Mouse (Mus musculus) spleen, postnatal 14 days (tissue): ENCODE measurements around the gene Vps37c.
A peak's percentile ranks its signal among the peaks of the same experiment; 100 is the strongest.

Experiments used
- DNase-seq, 2 experiments: peaks; one replicate each; pipeline ENCODE4 v3.0.0; 2021 to 2022; ENCODE audit warnings: low spot score in 2 of 2

The Vps37c gene

DNA sequence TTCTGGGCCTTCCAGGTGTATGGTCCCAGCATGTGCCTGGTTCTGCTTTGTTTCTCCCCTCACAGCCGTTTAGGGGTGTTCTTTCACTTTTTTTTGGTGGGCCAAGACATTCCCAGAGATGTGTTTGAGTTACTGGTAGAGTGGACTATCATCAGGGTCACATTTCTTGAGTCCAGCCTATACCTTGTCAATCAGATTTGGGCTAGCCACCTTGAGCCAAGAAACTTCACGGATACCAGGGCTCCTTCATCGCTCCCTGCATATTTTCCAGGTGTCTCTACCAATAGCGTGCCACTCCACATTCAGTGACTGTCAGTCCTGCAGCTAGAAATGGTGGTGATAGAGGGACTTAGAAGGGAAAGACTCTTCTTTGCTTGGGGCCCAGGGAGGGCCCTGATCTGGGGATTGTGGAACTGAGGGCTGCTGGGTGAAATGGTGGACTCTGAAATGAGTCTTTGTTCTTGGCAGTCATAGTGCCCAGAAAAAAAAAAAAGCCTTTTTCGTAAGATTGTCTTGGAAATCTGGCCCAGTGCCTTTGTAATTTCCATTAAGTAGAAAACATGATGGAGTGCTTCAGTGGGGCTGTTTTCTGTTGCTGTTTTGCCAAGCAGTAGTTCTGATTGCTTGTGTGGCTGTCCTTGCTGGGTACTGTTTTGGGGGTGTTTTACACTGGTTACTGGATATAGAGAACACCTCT, 1.1 kb downstream of the Vps37c start:
- no peak for DNase-seq

DNA sequence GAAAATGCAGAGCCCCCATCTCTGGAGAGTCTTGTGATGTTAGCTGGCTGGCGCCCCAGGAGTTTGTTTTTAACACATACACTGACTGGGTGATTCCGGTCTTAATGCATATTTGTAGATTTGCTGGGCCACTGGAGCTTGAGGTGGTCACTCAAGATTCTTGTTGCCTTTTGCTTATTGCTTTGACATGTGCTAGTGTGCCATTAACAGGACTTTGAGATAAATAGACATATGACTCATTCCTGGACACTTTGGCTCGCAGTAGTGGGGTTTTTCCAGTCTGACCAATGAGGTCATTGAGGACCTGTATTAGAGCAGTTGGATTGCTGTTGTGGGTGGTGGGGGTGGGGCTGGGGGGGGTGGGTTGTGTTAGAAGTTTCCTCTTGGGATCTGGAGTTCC, 1.8 kb downstream of the Vps37c start:
- no peak for DNase-seq

DNA sequence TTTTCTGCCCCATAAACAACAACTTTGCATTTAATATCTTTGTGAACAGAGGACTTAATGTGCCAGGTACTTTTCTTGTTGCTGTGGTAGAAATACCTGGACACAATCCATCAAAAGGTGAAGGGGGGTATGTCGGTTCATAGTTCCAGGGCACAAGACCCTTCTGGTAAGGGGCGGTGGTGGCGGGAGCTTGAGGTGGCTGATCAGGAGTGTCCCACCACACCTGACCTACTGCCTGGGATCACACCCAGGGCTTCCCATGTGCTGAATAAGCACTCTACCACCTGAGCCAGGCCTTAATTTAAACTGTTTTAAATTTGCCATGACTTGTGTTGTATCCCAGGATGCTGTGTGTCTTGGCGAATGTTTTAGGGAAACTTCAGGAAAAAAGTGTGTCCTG, 2.6 kb downstream of the Vps37c start:
- no peak for DNase-seq

DNA sequence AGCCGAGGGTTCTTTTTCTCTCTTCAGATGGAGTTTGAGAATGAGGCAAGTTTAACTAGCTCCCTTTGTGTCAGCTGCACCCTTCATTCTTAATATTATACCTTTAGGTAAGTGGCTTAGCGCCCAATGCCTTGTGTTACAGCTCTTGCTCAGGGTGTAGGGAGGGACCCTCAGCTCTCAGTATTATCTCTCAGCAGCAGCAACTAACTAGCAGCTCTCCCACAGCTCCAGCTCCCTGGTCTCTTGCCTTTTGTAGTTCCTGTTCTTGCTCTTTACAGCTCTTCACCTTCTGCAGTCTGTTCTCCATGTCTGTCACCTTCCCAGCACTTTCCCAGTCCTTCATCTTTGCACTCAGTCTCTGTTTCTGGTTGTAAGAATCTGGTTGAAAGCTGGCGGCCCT, 3.1 kb downstream of the Vps37c start:
- DNase-seq = no peak

DNA sequence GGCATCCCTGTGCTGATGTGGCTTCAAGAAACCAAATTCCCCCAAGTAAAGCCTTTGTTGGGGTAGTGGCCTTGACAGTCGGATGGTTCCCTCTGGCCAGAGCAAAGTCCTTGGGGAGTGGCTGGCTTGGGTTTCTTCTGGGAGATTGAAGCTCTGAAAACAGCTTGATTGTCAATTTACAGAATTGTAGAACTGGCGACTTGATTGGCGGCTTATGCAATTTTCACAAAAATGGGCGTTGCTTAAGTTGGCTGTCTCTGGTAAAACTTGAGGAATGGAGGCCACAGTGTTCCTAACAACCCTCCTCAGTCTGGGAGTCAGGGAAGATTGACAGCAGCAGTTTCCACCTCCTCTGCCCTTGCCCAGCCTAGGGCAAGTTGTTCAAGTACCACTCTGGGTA, 3.8 kb downstream of the Vps37c start:
- no peak for DNase-seq

DNA sequence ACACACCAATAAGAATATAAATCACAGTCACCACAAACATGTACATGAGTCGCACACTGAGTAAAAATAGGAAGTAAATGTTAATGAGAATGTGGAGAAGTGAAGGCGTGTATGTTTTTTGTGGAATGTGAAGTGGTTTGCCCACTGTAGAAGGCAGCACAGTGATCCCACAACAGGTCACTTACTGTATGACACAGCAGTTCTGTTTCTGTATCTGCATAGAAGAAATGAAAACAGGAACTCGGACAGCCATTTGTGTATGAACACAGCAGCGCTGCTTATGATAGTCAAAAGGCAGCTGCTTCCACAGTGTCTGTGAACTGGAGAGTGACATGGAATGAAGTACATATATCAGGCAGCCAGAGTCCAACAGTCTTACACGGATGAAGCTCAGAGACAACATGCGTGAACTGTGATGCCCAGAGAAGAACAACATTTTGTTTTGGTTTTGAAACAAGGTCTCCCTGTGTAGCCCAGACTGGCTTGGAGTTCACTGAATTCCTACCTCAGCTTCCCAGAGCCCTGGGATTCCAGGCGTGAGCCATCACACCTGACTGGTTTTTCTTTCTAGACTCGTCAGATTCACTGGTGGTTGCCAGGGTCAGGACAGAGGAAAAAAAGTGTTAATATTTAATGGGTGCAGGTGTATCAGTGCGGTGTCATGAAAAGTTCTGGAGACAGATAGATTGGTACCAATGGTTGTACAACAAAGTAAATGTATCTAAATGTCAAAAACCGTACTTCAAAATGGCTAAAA, 5.6 kb downstream of the Vps37c start:
- no peak for DNase-seq

DNA sequence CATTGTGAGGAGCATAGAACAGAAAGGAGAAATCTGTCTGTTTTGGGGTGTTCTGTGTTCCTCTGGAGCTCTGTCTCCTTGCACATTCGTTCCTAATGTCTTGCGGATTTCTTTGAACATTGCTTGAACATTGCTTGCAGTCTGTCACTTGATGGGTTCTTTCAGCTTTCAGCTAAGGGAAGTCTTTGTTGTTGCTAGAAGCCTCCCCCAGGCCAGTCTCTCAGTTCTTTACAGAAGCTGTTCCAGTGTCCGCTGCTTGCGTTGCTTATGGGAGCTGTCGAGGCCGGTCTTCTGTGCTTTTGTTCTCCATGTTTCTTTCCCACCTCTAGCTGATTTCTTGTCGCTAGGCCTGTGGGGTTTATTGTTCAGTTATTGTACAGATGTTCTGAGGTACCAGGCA, 7.3 kb downstream of the Vps37c start:
- no peak for DNase-seq

DNA sequence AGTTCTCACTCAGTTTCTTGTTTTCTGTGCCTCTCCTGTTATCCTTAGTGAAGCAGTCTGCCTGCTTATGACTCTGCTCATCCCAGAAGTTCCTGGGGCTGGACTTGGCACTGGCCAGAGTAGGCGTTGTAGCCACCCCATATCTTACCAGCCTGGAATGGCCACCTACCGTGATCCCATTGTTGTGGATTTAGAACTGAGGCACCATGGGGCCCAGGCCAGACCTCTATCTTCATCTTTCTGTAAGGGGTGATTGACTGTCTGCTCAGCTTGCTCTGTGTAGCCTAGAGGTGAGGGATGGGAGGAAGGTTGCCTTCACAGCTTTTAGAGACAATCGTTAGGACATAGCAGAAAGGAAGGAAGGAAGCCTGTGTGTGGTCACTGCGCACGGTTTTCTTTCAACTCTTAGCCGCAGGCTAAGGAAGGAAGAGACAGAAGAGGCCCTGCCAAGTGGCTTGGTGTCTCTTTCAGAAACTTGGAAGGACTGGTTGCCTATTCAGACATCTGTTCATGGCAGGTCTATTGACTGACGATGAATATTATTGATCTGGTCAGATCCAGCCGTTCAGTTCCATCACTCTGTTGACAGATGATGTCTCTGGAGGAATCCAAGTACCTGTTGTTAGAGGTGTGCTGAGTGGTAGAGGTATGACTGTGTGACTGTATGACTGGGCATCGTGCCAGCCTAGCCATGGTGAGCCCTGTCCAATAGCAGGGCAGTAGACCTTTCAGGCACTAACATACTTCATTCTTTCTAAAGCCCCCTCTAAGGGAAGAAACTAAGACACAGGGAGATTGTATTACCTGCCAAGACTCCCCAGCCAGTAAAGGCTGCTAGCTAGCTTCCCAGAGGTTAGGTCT, 9.8 kb downstream of the Vps37c start:
- DNase-seq = no peak

DNA sequence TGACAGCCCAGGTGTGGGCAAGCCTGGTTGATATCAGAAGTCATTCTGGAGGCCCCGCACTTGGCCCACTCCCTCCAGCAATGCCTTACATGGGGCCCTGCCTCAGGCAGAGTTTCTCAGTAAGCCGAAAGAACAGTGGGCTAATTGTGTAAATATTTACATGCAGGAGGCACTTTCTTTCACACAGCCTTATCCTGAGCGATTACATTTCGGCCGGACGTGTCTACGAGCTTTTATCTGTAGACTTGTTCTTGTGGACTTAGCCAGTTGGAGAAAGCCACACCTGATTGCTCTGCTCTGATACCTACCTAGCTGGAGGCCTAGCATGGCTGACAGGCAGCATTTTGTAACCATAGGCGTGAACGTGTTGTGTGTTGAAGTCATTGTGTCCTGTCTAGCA, 11.3 kb downstream of the Vps37c start:
- no peak for DNase-seq

DNA sequence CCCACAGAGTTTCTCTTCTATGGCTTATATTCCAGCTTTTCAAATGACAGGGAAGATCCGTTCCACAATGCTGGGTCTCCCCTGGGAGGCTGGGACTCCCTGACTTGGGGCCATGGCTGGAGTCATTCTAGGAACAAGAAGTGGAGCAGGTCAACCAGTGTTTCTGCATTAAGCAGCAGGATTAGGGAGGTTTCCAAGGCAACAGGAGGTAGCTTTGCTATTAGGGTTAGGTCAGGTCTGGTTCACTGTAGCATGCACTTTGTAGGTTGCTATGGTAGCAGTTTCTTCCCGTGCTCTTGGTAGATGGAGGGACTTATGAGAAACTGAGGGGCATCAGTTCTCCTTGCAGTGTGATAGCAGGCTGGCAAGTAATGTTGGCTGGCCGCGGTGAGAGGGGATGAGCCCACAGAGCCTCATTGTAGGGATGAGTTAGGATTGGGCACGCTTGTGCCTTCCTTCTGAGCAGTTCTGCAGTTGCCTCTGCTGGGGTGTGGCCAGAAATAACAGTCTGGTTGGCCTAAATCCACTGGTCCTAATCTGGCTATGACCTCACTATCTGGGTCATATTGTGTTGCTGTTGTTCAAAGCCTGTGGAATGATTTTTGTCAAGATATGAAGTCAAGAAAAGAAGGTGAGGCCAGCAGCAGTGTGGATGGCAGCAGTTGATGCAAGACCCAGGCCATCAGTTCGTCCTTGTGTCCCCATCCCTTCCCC, 12.6 kb downstream of the Vps37c start:
- DNase-seq = no peak

DNA sequence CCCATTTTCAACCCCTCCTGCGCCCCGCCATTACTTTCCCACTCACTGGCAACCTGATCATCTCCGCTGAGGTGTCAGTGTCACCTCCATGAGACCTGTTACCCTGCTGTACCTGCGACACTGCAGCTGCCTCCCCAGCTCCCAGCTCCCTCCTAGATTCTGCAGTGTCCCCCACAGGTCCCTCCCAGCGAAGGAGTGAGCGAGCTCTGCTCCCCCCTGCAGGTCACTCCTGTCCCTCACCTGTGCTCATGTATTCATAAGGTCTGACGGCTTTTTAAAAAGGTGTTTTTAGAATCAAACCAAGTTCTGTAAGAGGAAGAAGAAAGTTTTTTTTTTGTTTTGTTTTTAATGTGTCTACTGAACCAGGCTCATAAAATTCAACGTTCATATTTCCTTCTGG, 13.6 kb downstream of the Vps37c start:
- DNase-seq = no peak

DNA sequence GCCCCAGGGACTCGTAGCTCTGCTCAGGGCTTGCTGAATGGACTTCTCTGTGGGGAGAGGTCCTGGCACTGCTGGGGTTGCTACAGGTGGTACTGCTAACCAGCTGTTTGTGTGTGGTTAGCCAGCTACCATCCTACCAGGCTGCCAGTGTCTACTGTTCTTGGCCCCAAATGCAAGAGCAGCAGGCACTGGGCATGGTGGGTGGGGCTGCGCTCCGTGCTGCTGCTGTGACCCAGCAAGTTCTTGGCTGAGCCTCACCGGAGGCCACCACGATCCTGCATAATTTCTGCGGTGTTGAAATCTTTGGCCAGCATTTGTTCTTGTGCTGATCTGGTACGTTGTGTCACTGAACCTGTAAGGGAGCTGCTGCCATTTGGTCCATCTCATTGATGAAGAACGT, 14.9 kb downstream of the Vps37c start:
- no peak for DNase-seq

DNA sequence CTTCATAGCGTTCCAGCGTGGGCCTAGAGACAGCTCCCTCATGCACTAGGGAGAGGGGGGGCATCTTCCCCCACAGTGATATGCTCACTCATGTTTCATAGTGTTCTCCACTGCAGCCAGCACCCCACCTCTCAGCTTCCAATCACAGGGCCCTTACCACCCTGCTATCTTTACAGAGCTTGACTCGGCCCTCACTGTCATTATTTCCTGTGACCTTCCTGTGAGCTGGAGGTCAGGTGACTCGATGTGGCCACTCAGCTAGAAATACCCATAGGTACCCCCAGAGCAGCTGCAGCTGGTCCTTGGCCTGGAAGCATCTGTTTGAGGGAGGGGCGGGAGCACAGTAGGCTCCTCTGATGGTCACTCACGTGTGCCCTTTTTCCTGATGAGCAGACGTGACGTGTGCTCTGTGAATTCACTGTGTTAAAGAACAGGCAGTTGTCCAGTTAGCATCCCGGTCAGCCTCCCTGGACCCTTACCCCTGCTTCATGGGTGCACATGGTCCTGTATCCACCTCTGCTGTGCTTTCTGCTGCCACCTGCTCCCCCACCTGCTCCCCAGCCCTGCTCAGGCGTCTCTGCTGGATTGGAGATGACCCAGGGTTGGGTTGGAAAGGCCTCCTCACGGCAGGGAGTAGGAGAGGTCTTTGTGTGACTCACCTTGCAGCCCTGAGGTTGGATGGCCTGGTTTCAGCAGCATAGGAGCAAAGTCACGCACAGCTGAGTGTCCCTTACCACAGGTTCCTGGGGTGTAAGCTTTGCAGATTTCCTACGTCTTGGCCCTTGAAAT, 18.7 kb downstream of the Vps37c start:
- no peak for DNase-seq

DNA sequence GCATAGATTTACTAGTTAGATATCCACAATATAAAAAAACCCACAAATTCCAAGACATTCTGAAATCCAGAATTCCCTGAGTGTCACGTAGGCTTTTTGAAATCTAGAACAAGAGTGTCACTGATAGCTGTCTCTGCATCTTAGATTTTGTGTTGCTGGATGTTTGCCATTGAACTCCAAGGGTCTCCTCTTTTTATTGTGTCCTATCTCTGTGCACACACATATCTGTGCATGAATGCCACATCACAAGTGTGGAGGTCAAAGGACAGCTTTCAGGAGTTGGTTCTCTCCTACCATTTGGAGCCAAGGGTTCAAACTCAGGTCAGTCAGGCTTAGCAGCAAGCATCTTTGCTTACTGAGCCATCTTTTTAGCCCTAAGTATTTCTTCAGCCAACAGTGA, 19.3 kb downstream of the Vps37c start:
- DNase-seq = no peak

DNA sequence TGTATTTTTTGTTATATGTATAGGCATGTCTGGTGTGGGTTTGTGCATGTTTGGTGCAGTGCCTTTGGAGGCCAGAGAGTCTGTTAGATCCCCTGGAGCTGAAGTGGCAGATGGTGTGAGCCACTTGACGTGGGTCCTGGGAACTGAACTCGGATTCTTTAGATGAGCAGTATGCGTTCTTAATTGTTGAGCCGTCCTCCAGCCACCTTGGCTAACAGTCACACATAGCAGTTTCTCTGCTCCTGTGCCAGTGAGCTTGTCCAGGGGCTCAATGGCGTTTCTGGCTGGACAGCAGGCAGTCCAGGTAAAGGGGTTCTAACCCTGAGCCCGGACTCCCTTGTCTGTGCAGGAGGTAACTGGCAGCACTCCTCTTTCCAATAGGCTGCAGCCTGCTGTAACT, 20.4 kb downstream of the Vps37c start:
- no peak for DNase-seq

DNA sequence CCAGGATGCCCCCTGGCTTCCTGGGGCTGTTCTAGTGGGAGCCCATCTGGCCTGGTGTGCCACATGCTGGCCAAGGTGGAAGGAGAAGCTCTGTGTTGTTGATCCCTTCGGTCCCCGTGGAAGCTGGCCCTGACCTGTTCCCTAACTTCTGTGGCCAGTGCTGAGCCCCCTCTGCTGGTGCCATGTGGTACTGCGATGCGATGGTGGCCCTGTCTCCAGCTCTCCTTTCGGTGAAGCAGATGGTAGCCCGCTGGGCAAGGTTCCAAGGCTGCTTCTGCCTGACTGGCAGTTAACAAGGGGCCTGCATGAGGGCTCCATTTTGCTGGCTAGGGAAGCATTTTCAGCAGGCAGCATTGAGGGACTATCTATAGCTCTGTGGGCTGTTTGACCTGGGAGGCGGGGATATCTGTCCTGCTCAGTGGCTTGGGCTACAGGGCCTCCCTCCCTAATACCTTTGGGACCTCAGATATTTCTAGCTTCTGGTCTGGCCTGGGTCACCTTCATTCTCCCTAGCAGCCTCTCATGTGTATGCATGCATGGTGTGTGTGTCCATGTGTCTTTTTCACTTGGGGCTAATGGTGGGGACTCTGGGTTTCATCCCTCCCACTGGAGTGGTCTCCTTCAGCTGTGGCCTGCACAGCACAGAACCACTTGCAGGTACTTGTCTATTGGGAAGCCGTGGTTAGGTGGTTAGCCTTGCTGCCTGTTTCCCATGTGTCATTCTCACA, 21.0 kb downstream of the Vps37c start:
- DNase-seq = peak; percentile 84 to 90

DNA sequence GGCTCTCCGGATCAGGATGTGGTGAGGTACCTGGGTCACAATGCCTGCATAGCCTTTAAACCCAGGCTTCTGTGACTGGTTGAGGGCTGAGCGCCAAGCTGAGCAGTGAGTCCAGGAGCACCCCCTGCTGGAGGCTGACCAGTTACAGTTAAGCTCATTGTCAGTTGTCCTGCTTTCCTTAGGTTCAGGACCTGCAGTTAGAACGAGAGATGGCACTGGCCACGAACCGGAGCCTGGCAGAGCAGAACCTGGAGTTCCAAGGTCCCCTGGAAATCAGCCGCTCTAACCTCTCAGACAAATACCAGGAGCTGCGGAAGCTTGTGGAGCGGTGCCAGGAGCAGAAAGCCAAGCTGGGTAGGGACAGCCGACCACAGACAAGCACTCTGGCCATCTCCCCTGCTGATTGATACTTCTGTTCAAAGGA, 21.6 kb downstream of the Vps37c start:
- peak; percentile 37 to 49 for DNase-seq

DNA sequence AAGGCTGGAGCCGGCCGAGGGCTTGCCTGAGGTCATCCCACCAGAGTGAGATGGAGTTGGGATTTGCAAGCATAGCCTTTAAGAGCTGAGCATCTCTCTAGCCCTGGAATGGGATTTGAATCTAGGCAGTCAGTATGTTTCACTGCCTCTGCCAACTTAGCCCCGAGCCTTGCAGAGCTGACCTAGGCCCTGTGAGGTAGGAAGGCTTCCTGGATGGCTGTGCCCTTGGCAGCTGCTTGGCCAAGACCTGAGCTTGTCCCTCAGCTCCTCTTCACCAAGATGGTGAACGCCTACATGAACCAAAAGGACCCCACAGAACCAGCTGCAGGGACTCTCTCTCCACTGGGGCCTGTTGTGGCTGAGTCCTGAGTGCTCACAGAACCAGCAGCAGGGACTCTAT, 22.2 kb downstream of the Vps37c start:
- no peak for DNase-seq

DNA sequence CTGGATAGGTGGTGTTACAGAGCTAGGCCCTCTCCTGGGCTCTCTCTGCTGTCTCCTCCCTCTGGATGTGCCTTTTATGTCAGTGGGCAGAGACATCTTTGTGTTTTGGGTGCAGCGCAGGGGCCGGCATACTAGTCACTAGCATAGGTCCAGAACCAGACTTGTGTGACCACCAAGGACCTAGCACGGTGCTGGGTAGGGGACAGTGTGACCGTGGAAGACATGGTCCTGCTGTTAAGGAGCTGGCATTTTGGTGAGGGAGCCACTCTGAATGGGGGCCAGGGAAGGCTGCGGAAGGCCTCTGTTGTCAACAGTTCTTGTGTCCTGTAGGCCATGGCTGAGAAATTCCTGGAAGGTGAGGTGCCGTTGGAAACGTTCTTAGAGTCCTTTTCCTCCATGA, 23.7 kb downstream of the Vps37c start:
- DNase-seq = no peak

DNA sequence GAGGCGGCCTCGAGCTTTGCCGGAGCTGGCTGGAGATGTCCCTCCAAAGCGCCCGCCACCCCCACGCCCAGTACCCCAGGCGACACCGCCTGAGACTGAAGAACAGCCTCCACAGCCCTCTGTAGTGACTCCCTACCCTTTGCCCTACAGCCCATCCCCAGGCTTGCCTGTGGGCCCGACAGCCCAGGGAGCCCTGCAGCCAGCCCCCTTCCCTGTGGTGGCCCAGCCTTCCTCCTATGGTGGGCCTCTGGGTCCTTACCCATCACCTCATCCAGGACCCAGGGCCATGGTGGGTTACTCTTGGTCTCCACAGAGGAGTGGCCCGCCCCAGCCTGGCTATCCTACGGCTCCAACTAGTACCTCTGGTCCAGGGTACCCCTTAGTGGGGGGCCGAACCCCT, 24.1 kb downstream of the Vps37c start:
- no peak for DNase-seq

DNA sequence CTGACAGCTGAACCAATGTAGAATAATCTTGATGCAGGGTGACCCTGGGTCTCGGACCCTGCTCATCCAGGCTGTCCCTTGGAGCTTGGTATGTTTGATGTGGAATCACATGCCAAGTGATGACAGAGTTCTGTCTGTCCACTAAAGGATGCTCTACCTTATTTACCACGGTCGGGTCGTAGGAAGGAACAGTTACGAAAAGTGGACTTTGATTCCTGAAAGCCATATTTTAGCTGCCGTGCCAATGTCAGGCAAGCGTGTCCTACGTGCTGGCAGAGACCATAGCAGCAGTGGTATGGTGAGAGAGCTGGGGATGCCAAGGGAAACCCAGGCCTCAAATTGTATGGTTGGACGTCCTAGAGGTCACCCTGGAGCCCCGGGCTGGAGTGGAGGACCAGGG, 25.0 kb downstream of the Vps37c start:
- no peak for DNase-seq
